Mouse (Mus musculus): ENCODE results near the gene Ceacam11. TPM values are rescaled to one million over a fixed set of nuclear protein-coding genes. Genes with fewer than 3 reads are reported as not detected.
"Not testable (repeated sequence)": the region's sequence is repeated elsewhere in the genome, so short reads cannot be mapped to it uniquely, and the experiment has no call there.

Ceacam11 gene
- polyA plus RNA-seq (2017; shearing (Covaris generic)) = not detected

GRCm38 (mm10) chr7:17971824-17972223 lies at the start of gene Ceacam11:
Gene Ceacam11 (plus strand): TSS chr7:17972124.
- no peak for ATAC-seq

- ATAC-seq = not testable (repeated sequence)
Observed at GRCm38 (mm10) chr7:18001131-18001530, 29.2 kb downstream of the Ceacam11 start.

GRCm38 (mm10) chr7:18009589-18009988 lies 37.7 kb downstream of the Ceacam11 start, which contains the start of gene Ceacam13:
Gene Ceacam13 (plus strand): TSS chr7:18009889.
- ATAC-seq = no peak

Other genes with a start within 250 kb of the Ceacam11 start
- gene Ceacam14, start 159.5 kb upstream of the Ceacam11 start, polyA plus RNA-seq (2017; shearing (Covaris generic)) = not detected
- gene Gm5155, start 100.4 kb upstream of the Ceacam11 start, polyA plus RNA-seq (2017; shearing (Covaris generic)) = not detected
- not detected for gene Ceacam13, start 37.8 kb downstream of the Ceacam11 start, polyA plus RNA-seq (2017; shearing (Covaris generic))
- not detected for gene Ceacam12, start 93.8 kb downstream of the Ceacam11 start, polyA plus RNA-seq (2017; shearing (Covaris generic))
- gene Igfl3, start 204.4 kb downstream of the Ceacam11 start, polyA plus RNA-seq (2017; shearing (Covaris generic)) = not detected